Mouse (Mus musculus) ES-E14 (cell line): ENCODE data around the gene Parvb.

Experiments
- CHD2 ChIP-seq: IDR thresholded peaks from 2 replicates; pipeline ENCODE4 v1.6.1; 2014; ENCODE audit warnings: mild to moderate bottlenecking, low read depth, low read length, inconsistent platforms
- HCFC1 ChIP-seq: IDR thresholded peaks from 2 replicates; pipeline ENCODE4 v1.6.1; 2012; ENCODE audit warnings: low read length, inconsistent platforms, borderline replicate concordance; ENCODE audit not compliant: insufficient read depth
- MAFK ChIP-seq: IDR thresholded peaks from 2 replicates; pipeline ENCODE4 v1.6.1; 2014; ENCODE audit warnings: mild to moderate bottlenecking, low read depth, low read length, inconsistent platforms; ENCODE audit not compliant: insufficient read depth
- ZC3H11A ChIP-seq: IDR thresholded peaks from 2 replicates; pipeline ENCODE4 v1.6.1; 2012; ENCODE audit warnings: low read depth, mild to moderate bottlenecking, inconsistent platforms, low read length, borderline replicate concordance
- ZNF384 ChIP-seq: IDR thresholded peaks from 2 replicates; pipeline ENCODE4 v1.6.1; 2012; ENCODE audit warnings: low read depth, low read length, inconsistent platforms

DNA sequence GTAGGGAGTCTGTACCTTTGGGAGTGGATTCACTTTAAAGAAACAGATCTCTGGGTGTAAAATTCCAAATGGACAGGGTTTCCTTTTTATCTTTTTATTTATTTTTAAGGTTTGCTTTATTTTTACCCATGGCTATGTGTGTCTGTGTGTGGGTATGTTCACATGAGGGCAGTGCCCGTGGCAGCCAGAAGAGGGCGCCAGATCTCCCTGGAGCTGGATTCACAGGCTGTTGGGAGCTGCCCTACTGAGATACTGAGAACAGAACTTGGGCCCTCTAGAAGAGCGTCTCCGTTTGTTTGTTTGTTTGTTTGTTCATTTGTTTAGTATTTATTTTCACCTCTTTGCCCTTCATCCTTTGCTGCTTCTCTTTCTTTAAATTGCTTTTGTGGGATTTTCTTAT is 116.9 kb downstream of the Parvb start:
- no peak for TF ChIP-seq CHD2
- TF ChIP-seq HCFC1: no peak
- TF ChIP-seq MAFK: no peak
- peak; percentile 36; the same call in 1 of the 2 replicates for TF ChIP-seq ZC3H11A
- TF ChIP-seq ZNF384: no peak
